Comparison of ENCODE assay signal across 8 mouse cellular contexts in genomic region chr11:115373805-115374694, GRCm38 (mm10). TPM values are rescaled to one million over a fixed set of nuclear protein-coding genes. Genes with fewer than 3 reads are reported as not detected.
A peak's percentile ranks its signal among the peaks of the same experiment; 100 is the strongest.
DNase-seq lines count a peak whose midpoint lies in the region; ATAC-seq and TF ChIP-seq lines count a peak whose summit lies in the region.

No protein-coding gene starts in this region.

- no peaks in the 10 kb centered on the region for H3K9me3 ChIP-seq in embryonic facial prominence, embryonic 11.5 days (replicated peaks; ENCODE audit: control insufficient read depth, low read length)
- H3K9me3 ChIP-seq in limb, embryonic 12.5 days = peaks cover 4% of the 10 kb centered on the region; the same call in 1 of the 2 replicates
- no peaks in the 10 kb centered on the region for H3K9me3 ChIP-seq in midbrain, embryonic 14.5 days (ENCODE audit: control insufficient read depth, low read length)
- H3K9me3 ChIP-seq in stomach, postnatal 0 days (ENCODE audit: control insufficient read depth, low read length) = no peaks in the 10 kb centered on the region

- 2% methylated on average over 30 of the region's 30 CpGs for WGBS in liver, adult 2 months
- WGBS in embryonic facial prominence, embryonic 11.5 days = 2% methylated on average over 30 of the region's 30 CpGs
- WGBS in limb, embryonic 12.5 days = 2% methylated on average over 30 of the region's 30 CpGs
- 1% methylated on average over 30 of the region's 30 CpGs for WGBS in midbrain, embryonic 14.5 days
- WGBS in stomach, postnatal 0 days = 2% methylated on average over 30 of the region's 30 CpGs

- H3K27me3 ChIP-seq in liver, adult 2 months (ENCODE audit: control insufficient read depth, insufficient read depth, low read length) = no peaks in the 10 kb centered on the region
- peaks cover 21% of the 10 kb centered on the region for H3K27me3 ChIP-seq in embryonic facial prominence, embryonic 11.5 days (ENCODE audit: control insufficient read depth, insufficient read depth, low read length)
- peaks cover 78% of the 10 kb centered on the region for H3K27me3 ChIP-seq in limb, embryonic 12.5 days
- H3K27me3 ChIP-seq in midbrain, embryonic 14.5 days (ENCODE audit: control insufficient read depth, insufficient read depth, low read length) = no peaks in the 10 kb centered on the region
- no peaks in the 10 kb centered on the region for H3K27me3 ChIP-seq in stomach, postnatal 0 days (ENCODE audit: control insufficient read depth, insufficient read depth, low read length)

- no peak for TF ChIP-seq POLR2A in liver, adult 2 months (IDR thresholded peaks at IDR 0.05; ENCODE audit: extremely low read depth, insufficient read depth, low read length)

- peak overlapping the region; percentile 52 for H3K4me2 ChIP-seq in embryonic facial prominence, embryonic 11.5 days (ENCODE audit: low read depth, low read length)
- H3K4me2 ChIP-seq in limb, embryonic 12.5 days = peak overlapping the region; percentile 55
- H3K4me2 ChIP-seq in midbrain, embryonic 14.5 days (ENCODE audit: low read length) = peak overlapping the region; percentile 81
- H3K4me2 ChIP-seq in stomach, postnatal 0 days (replicated peaks; ENCODE audit: low read depth) = peak overlapping the region; percentile 59

- peak overlapping the region; percentile 54 for H3K4me3 ChIP-seq in liver, adult 2 months (ENCODE audit: insufficient read depth, low read depth, low read length)
- peak overlapping the region; percentile 22 for H3K4me3 ChIP-seq in embryonic facial prominence, embryonic 11.5 days (ENCODE audit: low read depth, low read length)
- H3K4me3 ChIP-seq in limb, embryonic 12.5 days (replicated peaks) = peak overlapping the region; percentile 36
- H3K4me3 ChIP-seq in midbrain, embryonic 14.5 days (replicated peaks; ENCODE audit: low read depth, low read length) = peak overlapping the region; percentile 46
- H3K4me3 ChIP-seq in stomach, postnatal 0 days (ENCODE audit: low read depth, low read length) = peak overlapping the region; percentile 29

- peak overlapping the region; percentile 26; the same call in 1 of the 2 replicates for H3K9ac ChIP-seq in liver, adult 2 months (ENCODE audit: low read depth, low read length)
- peak overlapping the region; percentile 39 for H3K9ac ChIP-seq in embryonic facial prominence, embryonic 11.5 days (replicated peaks; ENCODE audit: low read length)
- H3K9ac ChIP-seq in limb, embryonic 12.5 days (replicated peaks) = peak overlapping the region; percentile 32; the same call in 1 of the 2 replicates
- peak overlapping the region; percentile 69 for H3K9ac ChIP-seq in midbrain, embryonic 14.5 days (replicated peaks; ENCODE audit: low read length)
- H3K9ac ChIP-seq in stomach, postnatal 0 days (ENCODE audit: low read length) = peak overlapping the region; percentile 28

- DNase-seq in liver, adult 2 months (ENCODE audit: extremely low read depth, low read depth, low spot score) = peak; percentile 39
- no peak for DNase-seq in liver
- DNase-seq in embryonic facial prominence, embryonic 11.5 days (ENCODE audit: low spot score) = peak; percentile 34
- peak; percentile 61 for DNase-seq in heart, adult 8-10 months (ENCODE audit: low spot score)
- DNase-seq in kidney, adult 8-10 months = peak; percentile 47 to 50
- peak; percentile 82 for DNase-seq in midbrain, embryonic 14.5 days
- DNase-seq in stomach, postnatal 0 days (ENCODE audit: low spot score) = peak; percentile 74

- H3K4me1 ChIP-seq in liver, adult 2 months (ENCODE audit: control insufficient read depth, insufficient read depth, low read length) = peaks cover 3% of the 10 kb centered on the region; the same call in 1 of the 2 replicates
- no peaks in the 10 kb centered on the region; the same call in 1 of the 2 replicates for H3K4me1 ChIP-seq in embryonic facial prominence, embryonic 11.5 days (ENCODE audit: control insufficient read depth, insufficient read depth, low read length)
- peaks cover 6% of the 10 kb centered on the region for H3K4me1 ChIP-seq in limb, embryonic 12.5 days (replicated peaks)
- H3K4me1 ChIP-seq in midbrain, embryonic 14.5 days (ENCODE audit: control insufficient read depth, insufficient read depth, low read length) = peaks cover 13% of the 10 kb centered on the region
- H3K4me1 ChIP-seq in stomach, postnatal 0 days (replicated peaks; ENCODE audit: control insufficient read depth, insufficient read depth) = no peaks in the 10 kb centered on the region

- no peak for ATAC-seq in embryonic facial prominence, embryonic 11.5 days (replicated peaks; ENCODE audit: insufficient number of reproducible peaks, low FRiP score, low TSS enrichment, low read depth)
- ATAC-seq in limb, embryonic 12.5 days (ENCODE audit: insufficient number of reproducible peaks, insufficient read depth, low FRiP score, low TSS enrichment, low read depth) = no peak
- ATAC-seq in midbrain, embryonic 14.5 days (ENCODE audit: low FRiP score, low TSS enrichment) = peak; percentile 57; the same call in 1 of the 2 replicates
- peak; percentile 67 for ATAC-seq in stomach, postnatal 0 days (ENCODE audit: low FRiP score, low TSS enrichment)

- TF ChIP-seq CTCF in liver, adult 2 months (IDR thresholded peaks at IDR 0.05; ENCODE audit: low read depth, low read length) = no peak
- peak; percentile 9; the same call in 1 of the 2 replicates for TF ChIP-seq CTCF in stomach, postnatal 0 days (IDR thresholded peaks at IDR 0.05; ENCODE audit: low read depth)

- no peaks in the 10 kb centered on the region for H3K79me2 ChIP-seq in liver, adult 2 months (ENCODE audit: control insufficient read depth, insufficient read depth, low read length)

- no peak overlapping the region for H3K27ac ChIP-seq in liver, adult 2 months (replicated peaks; ENCODE audit: insufficient read depth, low read depth, low read length)
- no peak overlapping the region for H3K27ac ChIP-seq in embryonic facial prominence, embryonic 11.5 days (replicated peaks; ENCODE audit: low read depth, low read length)
- H3K27ac ChIP-seq in limb, embryonic 12.5 days = no peak overlapping the region
- H3K27ac ChIP-seq in midbrain, embryonic 14.5 days (replicated peaks; ENCODE audit: low read depth, low read length) = peak overlapping the region; percentile 78
- no peak overlapping the region for H3K27ac ChIP-seq in stomach, postnatal 0 days (replicated peaks)

- no peak for TF ChIP-seq EP300 in stomach, postnatal 0 days (optimal IDR thresholded peaks at IDR 0.05)

- H3K36me3 ChIP-seq in liver, adult 2 months (ENCODE audit: control insufficient read depth, insufficient read depth, low read length) = no peaks in the 10 kb centered on the region
- no peaks in the 10 kb centered on the region for H3K36me3 ChIP-seq in embryonic facial prominence, embryonic 11.5 days (replicated peaks; ENCODE audit: control insufficient read depth, insufficient read depth, low read depth, low read length)
- no peaks in the 10 kb centered on the region for H3K36me3 ChIP-seq in limb, embryonic 12.5 days
- H3K36me3 ChIP-seq in midbrain, embryonic 14.5 days (ENCODE audit: control insufficient read depth, insufficient read depth, low read length) = no peaks in the 10 kb centered on the region
- H3K36me3 ChIP-seq in stomach, postnatal 0 days (ENCODE audit: control insufficient read depth, insufficient read depth, low read length) = no peaks in the 10 kb centered on the region

RNA-seq across cellular contexts. Expression of gene Hid1, which starts 6.5 kb away (rescaled TPM):
- total RNA-seq in liver, adult 2 months (2014; rRNA removed) = 0.55 and 1.3 TPM in 2 replicates
- polyA plus RNA-seq in liver, adult 2 months (2012; rRNA removed) = 1.1 and 3.1 TPM in 2 replicates
- polyA plus RNA-seq in embryonic facial prominence, embryonic 11.5 days (2014; fragmentation: Nextera tagmentation; extraction: Ambion mirVana) = 6.9 and 7.1 TPM in 2 replicates
- total RNA-seq in heart, adult 8-10 months (2022) = 1 to 10 TPM; 3.4 to 4.3 (median 4.1) TPM
- polyA plus RNA-seq in limb, embryonic 12.5 days (2016; fragmentation: Nextera tagmentation; extraction: Ambion mirVana) = 2.2 and 2.5 TPM in 2 replicates
- polyA plus RNA-seq in midbrain, embryonic 14.5 days (2014; fragmentation: Nextera tagmentation; extraction: Ambion mirVana) = 43.3 and 52.6 TPM in 2 replicates
- polyA plus RNA-seq in stomach, postnatal 0 days (2015; fragmentation: Nextera tagmentation; extraction: Ambion mirVana) = 37.5 and 42.7 TPM in 2 replicates

RNA-seq across cellular contexts. Expression of gene Cdr2l, which starts 7.7 kb away (rescaled TPM):
- 1.3 and 1.4 TPM in 2 replicates for total RNA-seq in liver, adult 2 months (2014; rRNA removed)
- 2.4 and 2.7 TPM in 2 replicates for polyA plus RNA-seq in liver, adult 2 months (2012; rRNA removed)
- 15.2 and 15.7 TPM in 2 replicates for polyA plus RNA-seq in embryonic facial prominence, embryonic 11.5 days (2014; fragmentation: Nextera tagmentation; extraction: Ambion mirVana)
- 1 to 10 TPM; 4.1 to 5.3 (median 4.8) TPM for total RNA-seq in heart, adult 8-10 months (2022)
- 19.7 and 19.9 TPM in 2 replicates for polyA plus RNA-seq in limb, embryonic 12.5 days (2016; fragmentation: Nextera tagmentation; extraction: Ambion mirVana)
- 27.1 and 29.5 TPM in 2 replicates for polyA plus RNA-seq in midbrain, embryonic 14.5 days (2014; fragmentation: Nextera tagmentation; extraction: Ambion mirVana)
- polyA plus RNA-seq in stomach, postnatal 0 days (2015; fragmentation: Nextera tagmentation; extraction: Ambion mirVana) = 3.9 and 4.1 TPM in 2 replicates

RNA-seq across cellular contexts. Expression of gene Mrpl58, which starts 29.5 kb away (rescaled TPM):
- 54.7 and 67.2 TPM in 2 replicates for total RNA-seq in liver, adult 2 months (2014; rRNA removed)
- 67.5 and 70.0 TPM in 2 replicates for polyA plus RNA-seq in liver, adult 2 months (2012; rRNA removed)
- polyA plus RNA-seq in embryonic facial prominence, embryonic 11.5 days (2014; fragmentation: Nextera tagmentation; extraction: Ambion mirVana) = 217 and 221 TPM in 2 replicates
- total RNA-seq in heart, adult 8-10 months (2022) = 100 to 1,000 TPM; 139 to 160 (median 146) TPM
- polyA plus RNA-seq in limb, embryonic 12.5 days (2016; fragmentation: Nextera tagmentation; extraction: Ambion mirVana) = 175 and 182 TPM in 2 replicates
- 222 and 223 TPM in 2 replicates for polyA plus RNA-seq in midbrain, embryonic 14.5 days (2014; fragmentation: Nextera tagmentation; extraction: Ambion mirVana)
- 138 and 144 TPM in 2 replicates for polyA plus RNA-seq in stomach, postnatal 0 days (2015; fragmentation: Nextera tagmentation; extraction: Ambion mirVana)

RNA-seq across cellular contexts. Expression of gene Otop3, which starts 39.5 kb away (rescaled TPM):
- not detected in 2 replicates for total RNA-seq in liver, adult 2 months (2014; rRNA removed)
- polyA plus RNA-seq in liver, adult 2 months (2012; rRNA removed) = not detected in 2 replicates
- polyA plus RNA-seq in embryonic facial prominence, embryonic 11.5 days (2014; fragmentation: Nextera tagmentation; extraction: Ambion mirVana) = not detected in 2 replicates
- not detected for total RNA-seq in heart, adult 8-10 months (2022)
- not detected in 2 replicates for polyA plus RNA-seq in limb, embryonic 12.5 days (2016; fragmentation: Nextera tagmentation; extraction: Ambion mirVana)
- polyA plus RNA-seq in midbrain, embryonic 14.5 days (2014; fragmentation: Nextera tagmentation; extraction: Ambion mirVana) = 0.54 and 1.4 TPM in 2 replicates
- 20.5 and 21.0 TPM in 2 replicates for polyA plus RNA-seq in stomach, postnatal 0 days (2015; fragmentation: Nextera tagmentation; extraction: Ambion mirVana)

RNA-seq across cellular contexts. Expression of gene Atp5h, which starts 45.7 kb away (rescaled TPM):
- 480 and 648 TPM in 2 replicates for total RNA-seq in liver, adult 2 months (2014; rRNA removed)
- 103 and 134 TPM in 2 replicates for polyA plus RNA-seq in liver, adult 2 months (2012; rRNA removed)
- 893 and 931 TPM in 2 replicates for polyA plus RNA-seq in embryonic facial prominence, embryonic 11.5 days (2014; fragmentation: Nextera tagmentation; extraction: Ambion mirVana)
- total RNA-seq in heart, adult 8-10 months (2022) = 1,000 to 10,000 TPM; 2,233 to 2,384 (median 2,275) TPM
- polyA plus RNA-seq in limb, embryonic 12.5 days (2016; fragmentation: Nextera tagmentation; extraction: Ambion mirVana) = 960 and 975 TPM in 2 replicates
- polyA plus RNA-seq in midbrain, embryonic 14.5 days (2014; fragmentation: Nextera tagmentation; extraction: Ambion mirVana) = 838 and 924 TPM in 2 replicates
- polyA plus RNA-seq in stomach, postnatal 0 days (2015; fragmentation: Nextera tagmentation; extraction: Ambion mirVana) = 883 and 916 TPM in 2 replicates

Comparison
In these comparisons a context has a peak if more than half of its experiments do, and no peak if none do; other contexts are left out.
1. ATAC-seq: peak in midbrain, embryonic 14.5 days (single experiment) and stomach, postnatal 0 days (single experiment); none in embryonic facial prominence, embryonic 11.5 days (single experiment) and limb, embryonic 12.5 days (single experiment).
2. Peak in every context shown above with its lines, with median percentiles within 50 percentile points of each other: H3K4me3 ChIP-seq, H3K9ac ChIP-seq and H3K4me2 ChIP-seq.